Mouse (Mus musculus): ENCODE data around the gene Large1.

DNA sequence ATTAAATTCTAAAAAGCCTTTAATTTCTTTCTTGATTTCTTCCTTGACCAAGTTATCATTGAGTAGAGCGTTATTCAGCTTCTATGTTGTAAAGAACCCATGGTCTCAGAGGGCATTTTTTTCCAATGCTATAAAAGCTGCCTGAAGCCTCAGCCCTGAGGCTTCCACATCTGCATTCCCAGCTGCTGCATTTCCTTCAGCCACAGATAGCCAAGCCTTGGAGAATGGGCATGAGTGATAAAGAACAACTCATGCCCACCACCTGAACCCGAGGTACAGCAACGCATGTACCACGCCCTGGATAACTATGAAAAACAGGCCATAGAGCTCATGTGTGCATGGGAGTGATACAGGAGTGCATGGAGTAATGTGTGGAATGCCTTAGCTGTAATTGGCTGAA lies 572.7 kb downstream of the Large1 start:
- TF ChIP-seq CTCF (IDR thresholded peaks at IDR 0.05; ENCODE audit: low read depth) = no peak
- no peak for TF ChIP-seq EP300 (IDR thresholded peaks at IDR 0.05; ENCODE audit: low read depth)
